Mouse (Mus musculus) hindbrain, embryonic 12.5 days (tissue): ENCODE results near the gene Dcaf8. TPM values are rescaled to one million over a fixed set of nuclear protein-coding genes. Genes with fewer than 3 reads are reported as not detected.

Experiments used
- ATAC-seq: fragments of 200-750 bp; cut with Nextera tagmentation; 2 replicates; pipeline ENCODE4 v1.8.0; 2017; ENCODE audit warnings: moderate TSS enrichment; ENCODE audit not compliant: low FRiP score
- H3K27ac ChIP-seq: fragments of 300-500 bp; sonication (generic); 2 replicates; pipeline ENCODE4 v1.5.1; 2016; ENCODE audit warnings: mild to moderate bottlenecking
- H3K27me3 ChIP-seq: fragments of 300-500 bp; sonication (generic); 2 replicates; pipeline ENCODE4 v1.6.1; 2016; ENCODE audit warnings: mild to moderate bottlenecking
- H3K36me3 ChIP-seq: fragments of 300-500 bp; sonication (generic); 2 replicates; pipeline ENCODE4 v1.6.1; 2016; ENCODE audit warnings: mild to moderate bottlenecking
- H3K4me1 ChIP-seq: fragments of 300-500 bp; sonication (generic); 2 replicates; pipeline ENCODE4 v1.6.1; 2016
- H3K4me2 ChIP-seq: fragments of 300-500 bp; sonication (generic); replicated peaks from 2 replicates; pipeline ENCODE4 v1.6.1; 2016; ENCODE audit warnings: mild to moderate bottlenecking
- H3K4me3 ChIP-seq: fragments of 300-500 bp; sonication (generic); 2 replicates; pipeline ENCODE4 v1.5.1; 2016; ENCODE audit warnings: mild to moderate bottlenecking
- H3K9ac ChIP-seq: fragments of 300-500 bp; sonication (generic); 2 replicates; pipeline ENCODE4 v1.6.1; 2016; ENCODE audit warnings: mild to moderate bottlenecking, moderate library complexity
- H3K9me3 ChIP-seq: fragments of 300-500 bp; sonication (generic); replicated peaks from 2 replicates; pipeline ENCODE4 v1.6.1; 2016; ENCODE audit warnings: mild to moderate bottlenecking
- WGBS: fragments of 180-500 bp; shearing (Covaris S2); methylation state at CpG from one replicate; pipeline ENCODE4 v1.1.7; 2016; 5-methylcytosine and 5-hydroxymethylcytosine counted together
- polyA plus RNA-seq: library from polyadenylated mRNA; unstranded; fragments of >200 nt; fragmentation: Nextera tagmentation; extraction: Ambion mirVana; gene quantifications from 2 replicates; pipeline ENCODE4 v1.2.1, GENCODE M21; 2016

Gene Dcaf8
- polyA plus RNA-seq, 1 experiment from 2014 or later, result 136 TPM

GRCm38 (mm10) chr1:172127487-172127886 is 20.4 kb upstream of the Dcaf8 start:
- Histone ChIP-seq H3K4me1 (peaks cover 9% of the 10 kb centered on the region), H3K36me3 (peaks cover 48% of the 10 kb centered on the region), H3K9ac (peak overlapping the region; percentile 85), H3K4me2 (peak overlapping the region; percentile 66), H3K9me3 (no peaks in the 10 kb centered on the region), H3K27me3 (no peaks in the 10 kb centered on the region), H3K27ac (no peak overlapping the region), H3K4me3 (peak overlapping the region; percentile 81)
- ATAC-seq, result no peak
- WGBS, result 54% methylated on average over 5 of the region's 5 CpGs

GRCm38 (mm10) chr1:172128563-172128962 is 19.3 kb upstream of the Dcaf8 start:
- 0 out of 2 replicates have a peak overlapping the region, but pooled peaks have one; percentile 32 for H3K9ac ChIP-seq
- H3K4me1 ChIP-seq, result peaks cover 9% of the 10 kb centered on the region
- no peaks in the 10 kb centered on the region for H3K27me3 ChIP-seq
- no peak overlapping the region for H3K27ac ChIP-seq
- peaks cover 47% of the 10 kb centered on the region for H3K36me3 ChIP-seq
- WGBS, result 93% methylated on average over 15 of the region's 15 CpGs
- no peak for ATAC-seq
- H3K4me3 ChIP-seq, result no peak overlapping the region
- H3K4me2 ChIP-seq, result no peak overlapping the region
- no peaks in the 10 kb centered on the region for H3K9me3 ChIP-seq

GRCm38 (mm10) chr1:172129108-172129507 is 18.8 kb upstream of the Dcaf8 start:
- H3K27me3 ChIP-seq, result no peaks in the 10 kb centered on the region
- no peak overlapping the region for H3K4me2 ChIP-seq
- H3K4me1 ChIP-seq, result peaks cover 9% of the 10 kb centered on the region
- H3K4me3 ChIP-seq, result no peak overlapping the region
- H3K27ac ChIP-seq, result no peak overlapping the region
- H3K9me3 ChIP-seq, result no peaks in the 10 kb centered on the region
- WGBS, result 82% methylated on average over 2 of the region's 2 CpGs
- H3K36me3 ChIP-seq, result peaks cover 49% of the 10 kb centered on the region
- H3K9ac ChIP-seq, result no peak overlapping the region
- ATAC-seq, result no peak

- Histone ChIP-seq H3K36me3 (peaks cover 56% of the 10 kb centered on the region), H3K4me2 (no peak overlapping the region), H3K9me3 (no peaks in the 10 kb centered on the region), H3K9ac (no peak overlapping the region), H3K27me3 (no peaks in the 10 kb centered on the region), H3K4me3 (no peak overlapping the region), H3K4me1 (peaks cover 9% of the 10 kb centered on the region), H3K27ac (no peak overlapping the region)
- ATAC-seq, result no peak
- WGBS, result 100% methylated on average over 5 of the region's 5 CpGs
These were observed 18.1 kb upstream of the Dcaf8 start for GRCm38 (mm10) chr1:172129780-172130179.

GRCm38 (mm10) chr1:172132319-172132718 is 15.6 kb upstream of the Dcaf8 start:
- H3K27me3 ChIP-seq, result no peaks in the 10 kb centered on the region
- H3K27ac ChIP-seq, result no peak overlapping the region
- peaks cover 6% of the 10 kb centered on the region for H3K4me1 ChIP-seq
- H3K4me3 ChIP-seq, result no peak overlapping the region
- WGBS, result 82% methylated on average over 7 of the region's 7 CpGs
- H3K4me2 ChIP-seq, result no peak overlapping the region
- H3K9ac ChIP-seq, result no peak overlapping the region
- ATAC-seq, result no peak
- H3K9me3 ChIP-seq, result no peaks in the 10 kb centered on the region
- peaks cover 69% of the 10 kb centered on the region for H3K36me3 ChIP-seq

GRCm38 (mm10) chr1:172133535-172133934 is 14.3 kb upstream of the Dcaf8 start:
- no peaks in the 10 kb centered on the region for H3K4me1 ChIP-seq
- H3K9ac ChIP-seq, result no peak overlapping the region
- H3K27me3 ChIP-seq, result no peaks in the 10 kb centered on the region
- 85% methylated on average over 7 of the region's 7 CpGs for WGBS
- no peak overlapping the region for H3K4me3 ChIP-seq
- no peak overlapping the region for H3K27ac ChIP-seq
- no peak overlapping the region for H3K4me2 ChIP-seq
- no peaks in the 10 kb centered on the region for H3K9me3 ChIP-seq
- ATAC-seq, result no peak
- peaks cover 69% of the 10 kb centered on the region for H3K36me3 ChIP-seq

GRCm38 (mm10) chr1:172134072-172134471 is 13.8 kb upstream of the Dcaf8 start:
- no peak overlapping the region for H3K27ac ChIP-seq
- H3K9me3 ChIP-seq, result no peaks in the 10 kb centered on the region
- 92% methylated on average over 4 of the region's 4 CpGs for WGBS
- no peak overlapping the region for H3K4me2 ChIP-seq
- no peak overlapping the region for H3K4me3 ChIP-seq
- H3K36me3 ChIP-seq, result peaks cover 63% of the 10 kb centered on the region
- no peak overlapping the region for H3K9ac ChIP-seq
- H3K27me3 ChIP-seq, result no peaks in the 10 kb centered on the region
- no peaks in the 10 kb centered on the region for H3K4me1 ChIP-seq
- no peak for ATAC-seq

GRCm38 (mm10) chr1:172140160-172140559 is 7.7 kb upstream of the Dcaf8 start:
- no peak overlapping the region for H3K27ac ChIP-seq
- peaks cover 11% of the 10 kb centered on the region for H3K36me3 ChIP-seq
- no peak for ATAC-seq
- no peak overlapping the region for H3K4me2 ChIP-seq
- H3K4me3 ChIP-seq, result no peak overlapping the region
- no peaks in the 10 kb centered on the region for H3K9me3 ChIP-seq
- WGBS, result 90% methylated on average over 2 of the region's 2 CpGs
- H3K27me3 ChIP-seq, result no peaks in the 10 kb centered on the region
- no peak overlapping the region for H3K9ac ChIP-seq
- no peaks in the 10 kb centered on the region for H3K4me1 ChIP-seq

- Histone ChIP-seq H3K9me3 (no peaks in the 10 kb centered on the region), H3K36me3 (peaks cover 5% of the 10 kb centered on the region), H3K4me1 (no peaks in the 10 kb centered on the region), H3K27ac (no peak overlapping the region), H3K4me3 (no peak overlapping the region), H3K27me3 (no peaks in the 10 kb centered on the region), H3K4me2 (no peak overlapping the region), H3K9ac (no peak overlapping the region)
- no peak for ATAC-seq
- 83% methylated on average over 1 of the region's 1 CpGs for WGBS
These were observed 7.1 kb upstream of the Dcaf8 start for GRCm38 (mm10) chr1:172140825-172141224.

GRCm38 (mm10) chr1:172141529-172141928 is 6.4 kb upstream of the Dcaf8 start:
- no peaks in the 10 kb centered on the region for H3K27me3 ChIP-seq
- no peak overlapping the region for H3K4me2 ChIP-seq
- H3K4me3 ChIP-seq, result no peak overlapping the region
- 78% methylated on average over 3 of the region's 3 CpGs for WGBS
- no peak for ATAC-seq
- H3K9me3 ChIP-seq, result no peaks in the 10 kb centered on the region
- no peaks in the 10 kb centered on the region for H3K36me3 ChIP-seq
- H3K4me1 ChIP-seq, result no peaks in the 10 kb centered on the region
- H3K9ac ChIP-seq, result no peak overlapping the region
- no peak overlapping the region for H3K27ac ChIP-seq

- 39% methylated on average over 1 of the region's 1 CpGs for WGBS
- Histone ChIP-seq H3K9me3 (no peaks in the 10 kb centered on the region), H3K36me3 (no peaks in the 10 kb centered on the region), H3K4me3 (no peak overlapping the region), H3K9ac (no peak overlapping the region), H3K4me1 (no peaks in the 10 kb centered on the region), H3K27ac (no peak overlapping the region), H3K27me3 (no peaks in the 10 kb centered on the region), H3K4me2 (no peak overlapping the region)
- no peak for ATAC-seq
These were observed 4.3 kb upstream of the Dcaf8 start for GRCm38 (mm10) chr1:172143570-172143969.

- H3K9me3 ChIP-seq, result no peaks in the 10 kb centered on the region
- peak overlapping the region; percentile 97 for H3K9ac ChIP-seq
- H3K4me3 ChIP-seq, result peak overlapping the region; percentile 91
- peak; percentile 77 for ATAC-seq
- no peaks in the 10 kb centered on the region for H3K27me3 ChIP-seq
- peak overlapping the region; percentile 94 for H3K27ac ChIP-seq
- WGBS, result under 1% methylated on average over 40 of the region's 40 CpGs
- peaks cover 28% of the 10 kb centered on the region for H3K36me3 ChIP-seq
- H3K4me2 ChIP-seq, result peak overlapping the region; percentile 75
- peaks cover 12% of the 10 kb centered on the region for H3K4me1 ChIP-seq
These were observed 533 bp downstream of the Dcaf8 start for GRCm38 (mm10) chr1:172148279-172148954.
